Mouse (Mus musculus) heart, adult 2 months (tissue): Measurements from ENCODE around the gene Inca1.

Experiments used
- CTCF ChIP-seq: fragments of 200-600 bp; IDR thresholded peaks from 2 replicates; pipeline ENCODE4 v1.8.1; 2022; ENCODE audit warnings: antibody characterized with exemption, mild to moderate bottlenecking, moderate library complexity
- EP300 ChIP-seq: fragments of 200-500 bp; IDR thresholded peaks from 2 replicates; pipeline ENCODE4 v1.6.1; 2011; ENCODE audit warnings: low read depth, low read length, control low read depth; ENCODE audit not compliant: insufficient read depth

- TF ChIP-seq CTCF = no peak
- no peak for TF ChIP-seq EP300
Observed at GRCm38 (mm10) chr11:70656456-70656927, 43.5 kb downstream of the Inca1 start.
